Mouse (Mus musculus): ENCODE data around the gene Opn1sw.
"Not testable (repeated sequence)": the region's sequence is repeated elsewhere in the genome, so short reads cannot be mapped to it uniquely, and the experiment has no call there.

Gene Opn1sw

DNA sequence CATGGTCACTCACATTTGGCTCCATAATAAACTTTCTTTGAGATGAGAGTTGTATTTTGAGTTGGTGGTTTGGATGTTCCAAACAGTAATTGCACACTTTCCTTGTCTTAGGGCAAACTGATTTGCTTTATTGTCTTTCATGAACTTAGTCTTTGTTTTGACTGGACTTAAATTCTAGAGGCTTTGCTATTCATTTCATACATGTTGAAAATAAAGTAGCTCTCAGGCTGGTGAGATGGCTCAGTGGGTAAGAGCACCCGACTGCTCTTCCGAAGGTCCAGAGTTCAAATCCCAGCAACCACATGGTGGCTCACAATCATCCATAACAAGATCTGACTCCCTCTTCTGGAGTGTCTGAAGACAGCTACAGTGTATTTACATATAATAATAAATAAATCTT is 41.8 kb downstream of the Opn1sw start:
- DNase-seq (ENCODE audit: low spot score) = not testable (repeated sequence)

DNA sequence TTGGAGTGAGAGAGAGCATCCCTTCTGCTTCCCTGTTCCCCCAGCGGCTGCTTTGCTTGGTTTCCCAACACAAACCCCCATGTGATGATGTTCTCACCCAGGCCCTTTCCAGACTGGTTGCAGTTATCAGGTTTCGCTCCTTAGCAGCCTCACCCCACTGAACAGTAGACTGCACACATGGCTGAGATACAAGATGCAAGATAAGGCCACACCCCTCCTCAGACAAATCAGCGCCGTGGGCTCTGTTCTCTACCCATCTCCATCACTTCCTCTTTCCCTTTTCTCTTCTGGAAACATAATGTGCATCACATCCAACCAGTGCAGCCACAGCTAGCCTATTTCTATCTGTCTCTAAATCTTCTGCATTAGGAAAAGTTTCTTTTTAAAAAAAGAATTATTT is 58.8 kb downstream of the Opn1sw start:
- no peak for DNase-seq (ENCODE audit: low spot score)

DNA sequence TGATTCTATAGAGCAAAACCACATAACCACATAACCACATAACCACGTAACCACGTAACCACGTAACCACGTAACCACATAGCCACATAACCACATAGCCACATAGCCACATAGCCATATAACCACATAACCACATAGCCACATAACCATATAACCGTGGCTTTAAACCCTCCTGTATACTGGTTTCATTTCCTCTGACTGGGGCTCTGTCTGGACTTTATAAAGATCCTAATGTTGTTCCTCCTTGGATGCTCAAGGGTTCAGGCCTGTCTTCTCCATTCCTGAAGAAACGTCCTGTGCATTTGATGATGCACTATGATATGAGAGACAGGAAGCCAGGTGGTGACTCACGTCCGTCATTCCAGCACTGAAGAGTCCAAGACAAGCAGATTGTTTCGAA is 61.3 kb downstream of the Opn1sw start:
- DNase-seq (ENCODE audit: low spot score) = no peak

All from adipocyte (in vitro differentiated cells).